Mouse (Mus musculus): ENCODE results near the gene Susd1. TPM values are rescaled to one million over a fixed set of nuclear protein-coding genes. Genes with fewer than 3 reads are reported as not detected.

The Susd1 gene
- total and polyA plus RNA-seq, 3 experiments, result 1.5 to 2.3 (median 1.6) TPM

DNA sequence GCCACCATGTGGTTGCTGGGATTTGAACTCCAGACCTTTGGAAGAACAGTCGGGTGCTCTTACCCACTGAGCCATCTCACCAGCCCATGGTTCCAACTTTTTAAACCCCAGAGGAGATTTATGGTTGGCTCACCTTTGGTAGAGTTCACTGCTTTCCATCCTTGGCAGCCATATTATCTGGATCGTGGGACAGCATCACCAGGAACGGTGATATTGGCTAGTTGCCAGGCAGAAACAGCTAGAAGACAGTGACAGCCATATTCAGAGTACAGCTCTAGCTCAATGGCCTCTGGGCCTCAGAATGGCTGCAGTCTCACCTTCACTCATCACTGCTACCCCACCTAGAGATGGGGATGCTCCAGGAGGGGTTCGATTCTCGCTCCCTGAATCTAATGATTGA lies 159.3 kb downstream of the Susd1 start:
- Histone ChIP-seq H3K79me2 (replicated peaks; ENCODE audit: control insufficient read depth, insufficient read depth, low read length) (no peaks in the 10 kb centered on the region), H3K27ac (no peak overlapping the region), H3K4me1 (ENCODE audit: control insufficient read depth, insufficient read depth, low read length) (peaks cover 2% of the 10 kb centered on the region; the same call in 1 of the 2 replicates), H3K36me3 (ENCODE audit: control insufficient read depth, insufficient read depth, low read length) (no peaks in the 10 kb centered on the region), H3K27me3 (ENCODE audit: control insufficient read depth, insufficient read depth, low read length) (no peaks in the 10 kb centered on the region), H3K4me3 (no peak overlapping the region), H3K9ac (ENCODE audit: low read depth, low read length) (no peak overlapping the region)
- 67% methylated on average over 5 of the region's 5 CpGs for WGBS
- intact Hi-C loops (cut with DNase I), result no loop called here
- TF ChIP-seq CTCF (IDR thresholded peaks at IDR 0.05) (no peak), EP300 (IDR thresholded peaks at IDR 0.05; ENCODE audit: insufficient read depth, low read depth, low read length) (no peak), POLR2A (IDR thresholded peaks at IDR 0.05; ENCODE audit: insufficient read depth, low read depth, low read length) (no peak)
- no peak for DNase-seq

GRCm38 (mm10) chr4:59278410-59278809 lies 160.0 kb downstream of the Susd1 start:
- Histone ChIP-seq H3K4me1 (ENCODE audit: control insufficient read depth, insufficient read depth, low read length) (peaks cover 2% of the 10 kb centered on the region; the same call in 1 of the 2 replicates), H3K9ac (ENCODE audit: low read depth, low read length) (no peak overlapping the region), H3K27me3 (ENCODE audit: control insufficient read depth, insufficient read depth, low read length) (no peaks in the 10 kb centered on the region), H3K79me2 (replicated peaks; ENCODE audit: control insufficient read depth, insufficient read depth, low read length) (no peaks in the 10 kb centered on the region), H3K36me3 (ENCODE audit: control insufficient read depth, insufficient read depth, low read length) (no peaks in the 10 kb centered on the region), H3K4me3 (no peak overlapping the region), H3K27ac (no peak overlapping the region)
- 89% methylated on average over 7 of the region's 7 CpGs for WGBS
- TF ChIP-seq EP300 (IDR thresholded peaks at IDR 0.05; ENCODE audit: insufficient read depth, low read depth, low read length) (no peak), CTCF (IDR thresholded peaks at IDR 0.05) (no peak), POLR2A (IDR thresholded peaks at IDR 0.05; ENCODE audit: insufficient read depth, low read depth, low read length) (no peak)
- DNase-seq, result no peak
- intact Hi-C loops (cut with DNase I), result no loop called here

GRCm38 (mm10) chr4:59277958-59278357 lies 160.5 kb downstream of the Susd1 start:
- Histone ChIP-seq H3K4me1 (ENCODE audit: control insufficient read depth, insufficient read depth, low read length) (no peaks in the 10 kb centered on the region), H3K27me3 (ENCODE audit: control insufficient read depth, insufficient read depth, low read length) (no peaks in the 10 kb centered on the region), H3K4me3 (no peak overlapping the region), H3K9ac (ENCODE audit: low read depth, low read length) (no peak overlapping the region), H3K79me2 (replicated peaks; ENCODE audit: control insufficient read depth, insufficient read depth, low read length) (no peaks in the 10 kb centered on the region), H3K27ac (no peak overlapping the region), H3K36me3 (ENCODE audit: control insufficient read depth, insufficient read depth, low read length) (no peaks in the 10 kb centered on the region)
- WGBS, result 90% methylated on average over 9 of the region's 9 CpGs
- intact Hi-C loops (cut with DNase I), result no loop called here
- DNase-seq, result no peak
- TF ChIP-seq CTCF (IDR thresholded peaks at IDR 0.05) (no peak), EP300 (IDR thresholded peaks at IDR 0.05; ENCODE audit: insufficient read depth, low read depth, low read length) (no peak), POLR2A (IDR thresholded peaks at IDR 0.05; ENCODE audit: insufficient read depth, low read depth, low read length) (no peak)

DNA sequence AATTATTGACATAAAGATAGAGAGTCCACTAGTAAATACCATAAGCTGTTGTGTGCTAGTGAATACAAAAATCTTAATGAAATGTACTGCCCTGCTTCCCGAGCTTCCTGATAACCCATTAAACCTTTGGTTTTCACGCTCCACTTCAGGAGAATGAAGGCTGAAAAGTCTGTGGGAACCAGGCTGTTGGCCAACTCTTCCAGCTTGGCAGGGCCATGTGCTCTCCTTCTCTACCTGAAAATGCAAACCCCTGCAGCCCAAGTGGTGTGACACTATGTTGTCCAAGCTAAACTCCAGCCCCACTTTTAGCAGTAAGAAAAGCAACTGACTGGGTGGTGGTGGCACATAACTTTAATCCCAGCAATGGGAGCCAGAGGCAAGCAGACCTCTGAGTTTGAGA lies 162.5 kb downstream of the Susd1 start:
- H3K79me2 ChIP-seq (replicated peaks; ENCODE audit: control insufficient read depth, insufficient read depth, low read length), result no peaks in the 10 kb centered on the region
- no peak for DNase-seq
- H3K9ac ChIP-seq (ENCODE audit: low read depth, low read length), result no peak overlapping the region
- no peaks in the 10 kb centered on the region for H3K4me1 ChIP-seq (ENCODE audit: control insufficient read depth, insufficient read depth, low read length)
- H3K27me3 ChIP-seq (ENCODE audit: control insufficient read depth, insufficient read depth, low read length), result no peaks in the 10 kb centered on the region
- WGBS, result 42% methylated on average over 2 of the region's 2 CpGs
- no peak overlapping the region for H3K4me3 ChIP-seq
- TF ChIP-seq POLR2A (IDR thresholded peaks at IDR 0.05; ENCODE audit: insufficient read depth, low read depth, low read length) (no peak), CTCF (IDR thresholded peaks at IDR 0.05) (no peak), EP300 (IDR thresholded peaks at IDR 0.05; ENCODE audit: insufficient read depth, low read depth, low read length) (no peak)
- intact Hi-C loops (cut with DNase I), result no loop called here
- no peak overlapping the region for H3K27ac ChIP-seq
- H3K36me3 ChIP-seq (ENCODE audit: control insufficient read depth, insufficient read depth, low read length), result no peaks in the 10 kb centered on the region

DNA sequence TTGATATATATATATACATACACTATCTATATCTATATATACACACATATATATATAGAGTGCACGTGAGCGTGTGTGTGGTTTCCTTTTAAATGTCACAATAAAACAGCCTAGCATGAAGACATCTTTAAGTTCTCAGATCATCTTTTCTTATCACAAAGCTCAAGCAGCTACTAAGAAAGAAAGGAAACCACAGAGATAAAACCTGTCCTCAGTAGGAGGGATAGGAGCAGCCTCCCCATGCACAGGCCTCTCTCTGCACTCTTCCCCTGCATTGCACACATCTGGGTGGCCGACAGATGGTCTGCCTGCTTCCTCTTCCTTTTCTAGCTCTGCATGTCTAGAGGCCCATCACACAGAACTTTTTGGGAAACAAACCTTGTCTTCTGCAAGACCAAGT lies 162.9 kb downstream of the Susd1 start:
- intact Hi-C loops (cut with DNase I), result no loop called here
- TF ChIP-seq POLR2A (IDR thresholded peaks at IDR 0.05; ENCODE audit: insufficient read depth, low read depth, low read length), result no peak
- TF ChIP-seq CTCF (IDR thresholded peaks at IDR 0.05), result no peak
- no peak for TF ChIP-seq EP300 (IDR thresholded peaks at IDR 0.05; ENCODE audit: insufficient read depth, low read depth, low read length)
- 58% methylated on average over 3 of the region's 3 CpGs for WGBS
- Histone ChIP-seq H3K27me3 (ENCODE audit: control insufficient read depth, insufficient read depth, low read length) (no peaks in the 10 kb centered on the region), H3K27ac (no peak overlapping the region), H3K36me3 (ENCODE audit: control insufficient read depth, insufficient read depth, low read length) (no peaks in the 10 kb centered on the region), H3K4me3 (no peak overlapping the region), H3K79me2 (replicated peaks; ENCODE audit: control insufficient read depth, insufficient read depth, low read length) (no peaks in the 10 kb centered on the region), H3K9ac (ENCODE audit: low read depth, low read length) (no peak overlapping the region), H3K4me1 (ENCODE audit: control insufficient read depth, insufficient read depth, low read length) (no peaks in the 10 kb centered on the region)
- DNase-seq, result no peak

DNA sequence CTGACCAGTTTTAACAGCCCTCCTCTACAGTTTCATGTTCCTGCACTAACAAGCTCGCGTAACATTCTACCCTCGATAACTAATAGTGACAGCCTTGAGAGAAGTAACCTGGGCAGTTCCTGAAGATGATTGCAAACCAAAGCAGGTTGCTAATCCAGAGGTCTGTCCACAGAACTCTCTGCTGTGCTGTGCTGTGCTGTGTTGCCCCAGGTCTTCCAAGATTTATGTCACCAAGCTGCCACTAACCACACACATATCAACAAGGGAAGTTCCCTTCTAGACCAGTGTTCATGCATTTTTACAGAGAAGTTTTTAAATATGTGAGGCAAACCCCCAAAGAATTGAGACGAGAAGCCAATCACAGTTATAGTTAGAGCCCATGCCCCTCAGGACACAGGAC lies 164.3 kb downstream of the Susd1 start:
- no peak for DNase-seq
- TF ChIP-seq EP300 (IDR thresholded peaks at IDR 0.05; ENCODE audit: insufficient read depth, low read depth, low read length) (no peak), POLR2A (IDR thresholded peaks at IDR 0.05; ENCODE audit: insufficient read depth, low read depth, low read length) (no peak), CTCF (IDR thresholded peaks at IDR 0.05) (no peak)
- intact Hi-C loops (cut with DNase I), result no loop called here
- no peak overlapping the region for H3K27ac ChIP-seq
- no peak overlapping the region for H3K4me3 ChIP-seq
- H3K4me1 ChIP-seq (ENCODE audit: control insufficient read depth, insufficient read depth, low read length), result no peaks in the 10 kb centered on the region
- H3K36me3 ChIP-seq (ENCODE audit: control insufficient read depth, insufficient read depth, low read length), result no peaks in the 10 kb centered on the region
- no peak overlapping the region for H3K9ac ChIP-seq (ENCODE audit: low read depth, low read length)
- no peaks in the 10 kb centered on the region for H3K27me3 ChIP-seq (ENCODE audit: control insufficient read depth, insufficient read depth, low read length)
- no peaks in the 10 kb centered on the region for H3K79me2 ChIP-seq (replicated peaks; ENCODE audit: control insufficient read depth, insufficient read depth, low read length)
- WGBS, result 86% methylated on average over 4 of the region's 4 CpGs
